7 mouse cellular contexts compared by ENCODE assay signal in the genomic region with DNA sequence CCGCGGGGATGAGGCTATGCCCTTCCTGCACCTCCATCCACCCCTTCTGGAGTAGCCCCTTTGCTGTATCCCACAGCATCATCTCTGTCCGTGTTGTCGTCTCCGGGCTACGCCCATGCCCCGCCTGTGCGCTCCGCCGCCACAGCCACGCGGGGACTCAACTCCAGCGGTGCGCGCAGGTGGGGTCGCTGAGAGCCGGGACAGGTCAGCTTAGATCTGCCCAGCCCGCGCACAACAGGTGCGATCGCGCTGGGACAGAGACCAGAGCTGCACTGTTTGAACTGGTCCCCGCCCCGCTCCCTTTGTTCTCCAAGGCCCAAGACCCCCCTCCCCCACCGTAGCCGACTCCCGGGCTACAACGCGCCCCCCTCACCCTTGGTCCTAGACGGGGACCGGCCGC. TPM values are rescaled to one million over a fixed set of nuclear protein-coding genes. Genes with fewer than 3 reads are reported as not detected.
DNase-seq lines count a peak whose midpoint lies in the region; ATAC-seq and TF ChIP-seq lines count a peak whose summit lies in the region.

No protein-coding gene starts in this region.

- H3K9ac ChIP-seq in intestine, embryonic 14.5 days (ENCODE audit: low read length), result peak overlapping the region; percentile 88
- H3K9ac ChIP-seq in midbrain, embryonic 12.5 days (replicated peaks), result peak overlapping the region; percentile 90

- no peak for DNase-seq in layer of hippocampus, adult 2 months (ENCODE audit: low spot score in 2 of 2)
- no peak for DNase-seq in layer of hippocampus, adult 9-10 months (ENCODE audit: low spot score)
- peak; percentile 25 for DNase-seq in T-cell, adult 2 months (ENCODE audit: low spot score)
- DNase-seq in intestine, embryonic 14.5 days (ENCODE audit: low spot score), result no peak
- DNase-seq in urinary bladder, postnatal 36 days (ENCODE audit: low spot score in 2 of 2), result no peak

- no peaks in the 10 kb centered on the region for H3K9me3 ChIP-seq in erythroblast, embryonic 14.5 days (ENCODE audit: control insufficient read depth, low read length)
- H3K9me3 ChIP-seq in intestine, embryonic 14.5 days (ENCODE audit: control insufficient read depth, low read length), result no peaks in the 10 kb centered on the region
- no peaks in the 10 kb centered on the region for H3K9me3 ChIP-seq in midbrain, embryonic 12.5 days

- TF ChIP-seq CTCF in layer of hippocampus, adult 2 months (conservative IDR thresholded peaks at IDR 0.05), result no peak

- peak overlapping the region; percentile 67 for H3K4me2 ChIP-seq in intestine, embryonic 14.5 days (ENCODE audit: low read length)
- peak overlapping the region; percentile 71 for H3K4me2 ChIP-seq in midbrain, embryonic 12.5 days (replicated peaks)

- under 1% methylated on average over 32 of the region's 32 CpGs for WGBS in intestine, embryonic 14.5 days
- under 1% methylated on average over 32 of the region's 32 CpGs for WGBS in midbrain, embryonic 12.5 days

- H3K4me1 ChIP-seq in erythroblast, embryonic 14.5 days (ENCODE audit: control insufficient read depth), result peaks cover 48% of the 10 kb centered on the region
- H3K4me1 ChIP-seq in intestine, embryonic 14.5 days (replicated peaks; ENCODE audit: control insufficient read depth, insufficient read depth, low read length), result peaks cover 23% of the 10 kb centered on the region
- H3K4me1 ChIP-seq in midbrain, embryonic 12.5 days, result peaks cover 36% of the 10 kb centered on the region

- H3K4me3 ChIP-seq in layer of hippocampus, adult 2 months, result peak overlapping the region; percentile 84
- H3K4me3 ChIP-seq in erythroblast, embryonic 14.5 days (replicated peaks), result peak overlapping the region; percentile 69
- H3K4me3 ChIP-seq in intestine, embryonic 14.5 days (ENCODE audit: low read depth, low read length), result peak overlapping the region; percentile 89
- H3K4me3 ChIP-seq in midbrain, embryonic 12.5 days, result peak overlapping the region; percentile 74

- H3K27me3 ChIP-seq in erythroblast, embryonic 14.5 days (ENCODE audit: control insufficient read depth), result no peaks in the 10 kb centered on the region
- no peaks in the 10 kb centered on the region for H3K27me3 ChIP-seq in intestine, embryonic 14.5 days (replicated peaks; ENCODE audit: control insufficient read depth, insufficient read depth, low read length)
- H3K27me3 ChIP-seq in midbrain, embryonic 12.5 days, result no peaks in the 10 kb centered on the region

- H3K36me3 ChIP-seq in erythroblast, embryonic 14.5 days (ENCODE audit: control insufficient read depth), result peaks cover 82% of the 10 kb centered on the region
- H3K36me3 ChIP-seq in intestine, embryonic 14.5 days (ENCODE audit: control insufficient read depth, insufficient read depth, low read length), result peaks cover 64% of the 10 kb centered on the region
- H3K36me3 ChIP-seq in midbrain, embryonic 12.5 days, result peaks cover 62% of the 10 kb centered on the region

- peak; percentile 79 for ATAC-seq in intestine, embryonic 14.5 days (replicated peaks; ENCODE audit: low FRiP score, low TSS enrichment, low read depth)
- peak; percentile 81 for ATAC-seq in midbrain, embryonic 12.5 days (ENCODE audit: low FRiP score, low read depth)

- H3K27ac ChIP-seq in layer of hippocampus, adult 2 months, result peak overlapping the region; percentile 97
- H3K27ac ChIP-seq in intestine, embryonic 14.5 days (ENCODE audit: low read depth), result peak overlapping the region; percentile 83
- peak overlapping the region; percentile 94 for H3K27ac ChIP-seq in midbrain, embryonic 12.5 days (replicated peaks)

RNA-seq across cellular contexts. Expression of a gene that starts 0.4 kb away (rescaled TPM):
- 100 to 1,000 TPM; 515 to 555 TPM for total RNA-seq in layer of hippocampus, adult 2 months (2021)
- polyA plus RNA-seq in erythroblast, embryonic 14.5 days (2012), result 0.32 and 0.42 TPM in 2 replicates
- 78.8 and 79.2 TPM in 2 replicates for polyA plus RNA-seq in intestine, embryonic 14.5 days (2014; fragmentation: Nextera tagmentation; extraction: Ambion mirVana)
- 170 TPM in 2 replicates for polyA plus RNA-seq in midbrain, embryonic 12.5 days (2016; fragmentation: Nextera tagmentation; extraction: Ambion mirVana)

RNA-seq across cellular contexts. Expression of a gene that starts 5.8 kb away (rescaled TPM):
- total RNA-seq in layer of hippocampus, adult 2 months (2021), result 10 to 100 TPM; 27.7 to 27.8 TPM
- polyA plus RNA-seq in erythroblast, embryonic 14.5 days (2012), result 5.1 and 6.0 TPM in 2 replicates
- 52.7 and 57.1 TPM in 2 replicates for polyA plus RNA-seq in intestine, embryonic 14.5 days (2014; fragmentation: Nextera tagmentation; extraction: Ambion mirVana)
- polyA plus RNA-seq in midbrain, embryonic 12.5 days (2016; fragmentation: Nextera tagmentation; extraction: Ambion mirVana), result 61.9 and 63.0 TPM in 2 replicates

RNA-seq across cellular contexts. Expression of a gene that starts 10.7 kb away (rescaled TPM):
- total RNA-seq in layer of hippocampus, adult 2 months (2021), result 10 to 100 TPM; 18.0 to 20.3 TPM
- polyA plus RNA-seq in erythroblast, embryonic 14.5 days (2012), result 1.1 and 1.3 TPM in 2 replicates
- polyA plus RNA-seq in intestine, embryonic 14.5 days (2014; fragmentation: Nextera tagmentation; extraction: Ambion mirVana), result 3.3 and 4.0 TPM in 2 replicates
- polyA plus RNA-seq in midbrain, embryonic 12.5 days (2016; fragmentation: Nextera tagmentation; extraction: Ambion mirVana), result 5.0 and 5.3 TPM in 2 replicates

RNA-seq across cellular contexts. Expression of a gene that starts 17.0 kb away (rescaled TPM):
- total RNA-seq in layer of hippocampus, adult 2 months (2021), result 10 to 100 TPM; 73.9 to 78.8 TPM
- 4.0 and 5.5 TPM in 2 replicates for polyA plus RNA-seq in erythroblast, embryonic 14.5 days (2012)
- polyA plus RNA-seq in intestine, embryonic 14.5 days (2014; fragmentation: Nextera tagmentation; extraction: Ambion mirVana), result 89.8 and 92.7 TPM in 2 replicates
- 54.9 and 57.8 TPM in 2 replicates for polyA plus RNA-seq in midbrain, embryonic 12.5 days (2016; fragmentation: Nextera tagmentation; extraction: Ambion mirVana)

RNA-seq across cellular contexts. Expression of a gene that starts 20.0 kb away (rescaled TPM):
- 1 to 10 TPM; 1.1 to 2.4 TPM for total RNA-seq in layer of hippocampus, adult 2 months (2021)
- polyA plus RNA-seq in erythroblast, embryonic 14.5 days (2012), result 0.25 and 0.38 TPM in 2 replicates
- 1.4 and 1.7 TPM in 2 replicates for polyA plus RNA-seq in intestine, embryonic 14.5 days (2014; fragmentation: Nextera tagmentation; extraction: Ambion mirVana)
- polyA plus RNA-seq in midbrain, embryonic 12.5 days (2016; fragmentation: Nextera tagmentation; extraction: Ambion mirVana), result 1.5 and 1.6 TPM in 2 replicates

Comparison
In these comparisons a context has a peak if more than half of its experiments do, and no peak if none do; other contexts are left out.
1. RNA of a gene that starts 0.4 kb away (polyA plus RNA-seq): 170 TPM in midbrain, embryonic 12.5 days and 78.8 to 79.2 TPM in intestine, embryonic 14.5 days; 0.32 to 0.42 TPM in erythroblast, embryonic 14.5 days; every median in the first group is over 10 times any median in the second.
2. Peak in every context shown above with its lines, with median percentiles within 50 percentile points of each other: H3K27ac ChIP-seq and H3K4me3 ChIP-seq.